Mouse (Mus musculus) heart, postnatal 0 days (tissue): Measurements from ENCODE around the gene Ralb.

Experiments used
- CTCF ChIP-seq: IDR thresholded peaks from 2 replicates; pipeline ENCODE4 v1.5.1; 2016; ENCODE audit warnings: antibody characterized with exemption, control low read depth, low read depth
- EP300 ChIP-seq: IDR thresholded peaks from 2 replicates; pipeline ENCODE4 v1.6.1; 2016; ENCODE audit warnings: antibody characterized with exemption, low read depth

GRCm38 (mm10) chr1:119502729-119503128 is 1.9 kb downstream of the Ralb start:
- no peak for TF ChIP-seq EP300
- TF ChIP-seq CTCF = no peak
